Mouse (Mus musculus) heart, embryonic 16.5 days (tissue): ENCODE measurements around the gene 6030468B19Rik. TPM values are rescaled to one million over a fixed set of nuclear protein-coding genes. Genes with fewer than 3 reads are reported as not detected.
A peak's percentile ranks its signal among the peaks of the same experiment; 100 is the strongest.
"Not testable (repeated sequence)": the region's sequence is repeated elsewhere in the genome, so short reads cannot be mapped to it uniquely, and the experiment has no call there.

ENCODE experiments used
- ATAC-seq: fragments of 200-750 bp; cut with Nextera tagmentation; replicated peaks from 2 replicates; pipeline ENCODE4 v1.8.0; 2017; ENCODE audit warnings: moderate number of reproducible peaks; ENCODE audit not compliant: insufficient read depth, low FRiP score; ENCODE audit errors: extremely low read depth
- H3K27ac ChIP-seq: fragments of 300-500 bp; sonication (generic); 2 replicates; pipeline ENCODE4 v1.5.1; 2014; ENCODE audit warnings: mild to moderate bottlenecking, low read length, control low read depth, moderate library complexity
- H3K27me3 ChIP-seq: fragments of 300-500 bp; sonication (generic); 2 replicates; pipeline ENCODE4 v1.6.1; 2014; ENCODE audit warnings: low read length, mixed read lengths; ENCODE audit not compliant: control insufficient read depth, insufficient read depth
- H3K36me3 ChIP-seq: fragments of 300-500 bp; sonication (generic); 2 replicates; pipeline ENCODE4 v1.6.1; 2014; ENCODE audit not compliant: control insufficient read depth, insufficient read depth
- H3K4me1 ChIP-seq: fragments of 300-500 bp; sonication (generic); 2 replicates; pipeline ENCODE4 v1.6.1; 2014; ENCODE audit warnings: low read length, mixed read lengths; ENCODE audit not compliant: control insufficient read depth, insufficient read depth
- H3K4me2 ChIP-seq: fragments of 300-500 bp; sonication (generic); 2 replicates; pipeline ENCODE4 v1.6.1; 2014; ENCODE audit warnings: low read depth, mild to moderate bottlenecking, control low read depth, low read length
- H3K4me3 ChIP-seq: fragments of 300-500 bp; sonication (generic); 2 replicates; pipeline ENCODE4 v1.5.1; 2014; ENCODE audit warnings: mild to moderate bottlenecking, control low read depth, low read length
- H3K9ac ChIP-seq: fragments of 300-500 bp; sonication (generic); 2 replicates; pipeline ENCODE4 v1.6.1; 2014; ENCODE audit warnings: low read length, control low read depth
- H3K9me3 ChIP-seq: fragments of 300-500 bp; sonication (generic); replicated peaks from 2 replicates; pipeline ENCODE4 v1.6.1; 2016; ENCODE audit warnings: low read length; ENCODE audit not compliant: control insufficient read depth
- WGBS: fragments of 180-500 bp; shearing (Covaris S2); extraction: QIAGEN DNeasy Blood & Tissue Kit; methylation state at CpG from one replicate; pipeline ENCODE4 v1.1.7; 2014; 5-methylcytosine and 5-hydroxymethylcytosine counted together
- polyA plus RNA-seq: library from polyadenylated mRNA; unstranded; fragments of >200 nt; fragmentation: Nextera tagmentation; extraction: Ambion mirVana; gene quantifications from 2 replicates; pipeline ENCODE4 v1.2.1, GENCODE M21; 2015

The 6030468B19Rik gene
- polyA plus RNA-seq, 1 experiment from 2014 or later, result 0.39 TPM

GRCm38 (mm10) chr11:117781993-117782704, 15.3 kb upstream of the 6030468B19Rik start, which contains the start of the genes Tmc8 and Tmc6:
Gene Tmc8 (plus strand): TSS chr11:117782076.
Gene Tmc6 (minus strand): TSS chr11:117782198.
- WGBS, result 26% methylated on average over 21 of the region's 24 CpGs
- Histone ChIP-seq H3K4me1 (peaks cover 33% of the 10 kb centered on the region), H3K27me3 (no peaks in the 10 kb centered on the region; the same call in 1 of the 2 replicates), H3K4me3 (peak within 1 kb of the TSS; percentile 59), H3K9me3 (no peaks in the 10 kb centered on the region), H3K36me3 (no peaks in the 10 kb centered on the region; the same call in 1 of the 2 replicates), H3K9ac (peak within 1 kb of the TSS; percentile 59), H3K27ac (peak within 1 kb of the TSS; percentile 90), H3K4me2 (peak within 1 kb of the TSS; percentile 98)
- no peak for ATAC-seq

- 47% methylated on average over 9 of the region's 9 CpGs for WGBS
- H3K27ac ChIP-seq, result peak overlapping the region; percentile 90
Measured at GRCm38 (mm10) chr11:117782705-117783034, 14.8 kb upstream of the 6030468B19Rik start.

GRCm38 (mm10) chr11:117783089-117783488, 14.4 kb upstream of the 6030468B19Rik start:
- Histone ChIP-seq H3K27me3 (no peaks in the 10 kb centered on the region; the same call in 1 of the 2 replicates), H3K4me1 (peaks cover 33% of the 10 kb centered on the region), H3K4me2 (peak overlapping the region; percentile 98), H3K9ac (peak overlapping the region; percentile 43), H3K36me3 (no peaks in the 10 kb centered on the region; the same call in 1 of the 2 replicates), H3K4me3 (peak overlapping the region; percentile 44), H3K9me3 (no peaks in the 10 kb centered on the region), H3K27ac (peak overlapping the region; percentile 90)
- 4% methylated on average over 31 of the region's 31 CpGs for WGBS
- no peak for ATAC-seq

More at GRCm38 (mm10) chr11:117782705-117783034, 14.8 kb upstream of the 6030468B19Rik start:
- Histone ChIP-seq H3K4me3 (peak overlapping the region; percentile 44), H3K4me1 (peaks cover 33% of the 10 kb centered on the region), H3K9me3 (no peaks in the 10 kb centered on the region), H3K9ac (peak overlapping the region; percentile 43), H3K36me3 (no peaks in the 10 kb centered on the region; the same call in 1 of the 2 replicates), H3K4me2 (peak overlapping the region; percentile 98), H3K27me3 (no peaks in the 10 kb centered on the region; the same call in 1 of the 2 replicates)
- no peak for ATAC-seq

- peak overlapping the region; percentile 2; the same call in 1 of the 2 replicates for H3K27ac ChIP-seq
- H3K4me2 ChIP-seq, result peak overlapping the region; percentile 98
- H3K36me3 ChIP-seq, result no peaks in the 10 kb centered on the region
- H3K4me3 ChIP-seq, result peak overlapping the region; percentile 44
- WGBS, result 48% methylated on average over 10 of the region's 10 CpGs
- no peaks in the 10 kb centered on the region; the same call in 1 of the 2 replicates for H3K27me3 ChIP-seq
- peaks cover 28% of the 10 kb centered on the region for H3K4me1 ChIP-seq
- no peak for ATAC-seq
- H3K9me3 ChIP-seq, result no peaks in the 10 kb centered on the region
- peak overlapping the region; percentile 43; the same call in 1 of the 2 replicates for H3K9ac ChIP-seq
Measured at GRCm38 (mm10) chr11:117783683-117784309, 13.7 kb upstream of the 6030468B19Rik start.

GRCm38 (mm10) chr11:117786294-117786693, 11.2 kb upstream of the 6030468B19Rik start:
- 15% methylated on average over 10 of the region's 10 CpGs for WGBS
- no peak overlapping the region for H3K27ac ChIP-seq

GRCm38 (mm10) chr11:117788481-117788880, 9.0 kb upstream of the 6030468B19Rik start:
- not testable (repeated sequence) for H3K27me3 ChIP-seq, ATAC-seq, H3K36me3 ChIP-seq, H3K27ac ChIP-seq, H3K4me3 ChIP-seq, H3K4me2 ChIP-seq, H3K9ac ChIP-seq, H3K9me3 ChIP-seq
- WGBS, result 81% methylated on average over 7 of the region's 7 CpGs
- H3K4me1 ChIP-seq, result peaks cover 12% of the 10 kb centered on the region

More at GRCm38 (mm10) chr11:117786294-117786693, 11.2 kb upstream of the 6030468B19Rik start:
- Histone ChIP-seq H3K9ac (no peak overlapping the region), H3K4me1 (peaks cover 23% of the 10 kb centered on the region), H3K4me3 (no peak overlapping the region), H3K9me3 (no peaks in the 10 kb centered on the region), H3K4me2 (no peak overlapping the region), H3K36me3 (no peaks in the 10 kb centered on the region), H3K27me3 (no peaks in the 10 kb centered on the region; the same call in 1 of the 2 replicates)
- ATAC-seq, result no peak

GRCm38 (mm10) chr11:117790286-117790685, 7.2 kb upstream of the 6030468B19Rik start:
- Histone ChIP-seq H3K27ac (no peak overlapping the region), H3K4me2 (peak overlapping the region; percentile 55), H3K9ac (peak overlapping the region; percentile 42), H3K36me3 (no peaks in the 10 kb centered on the region), H3K9me3 (no peaks in the 10 kb centered on the region), H3K4me3 (peak overlapping the region; percentile 34), H3K4me1 (peaks cover 11% of the 10 kb centered on the region), H3K27me3 (no peaks in the 10 kb centered on the region)
- 6% methylated on average over 13 of the region's 14 CpGs for WGBS
- peak; percentile 15 for ATAC-seq

GRCm38 (mm10) chr11:117790703-117791440, 6.6 kb upstream of the 6030468B19Rik start:
- Histone ChIP-seq H3K9ac (peak overlapping the region; percentile 42), H3K4me3 (peak overlapping the region; percentile 34), H3K4me2 (peak overlapping the region; percentile 55), H3K9me3 (no peaks in the 10 kb centered on the region), H3K36me3 (no peaks in the 10 kb centered on the region), H3K27me3 (no peaks in the 10 kb centered on the region), H3K27ac (no peak overlapping the region), H3K4me1 (peaks cover 11% of the 10 kb centered on the region)
- 32% methylated on average over 22 of the region's 23 CpGs for WGBS
- ATAC-seq, result no peak; the same call in 1 of the 2 replicates
